Mouse (Mus musculus) ES-Bruce4 (cell line): ENCODE measurements around the gene Inha.

ENCODE experiments used
- CTCF ChIP-seq: IDR thresholded peaks from one replicate; pipeline ENCODE4 v1.8.1; 2011; ENCODE audit warnings: low read depth, low read length
- POLR2A ChIP-seq: IDR thresholded peaks from one replicate; pipeline ENCODE4 v1.8.1; 2011; ENCODE audit warnings: low read length; ENCODE audit not compliant: insufficient read depth

GRCm38 (mm10) chr1:75498897-75499296, 8.0 kb upstream of the Inha start:
- TF ChIP-seq POLR2A (no peak), CTCF (no peak)
